Mouse (Mus musculus) liver, embryonic 11.5 days (tissue): ENCODE results near the gene Dhrs7b. TPM values are rescaled to one million over a fixed set of nuclear protein-coding genes. Genes with fewer than 3 reads are reported as not detected.
"Not testable (repeated sequence)": the region's sequence is repeated elsewhere in the genome, so short reads cannot be mapped to it uniquely, and the experiment has no call there.

ENCODE experiments used
- ATAC-seq: fragments of 200-750 bp; cut with Nextera tagmentation; replicated peaks from 2 replicates; pipeline ENCODE4 v1.8.0; 2017; ENCODE audit warnings: moderate number of reproducible peaks, mild to moderate bottlenecking, moderate TSS enrichment, moderate library complexity; ENCODE audit not compliant: low FRiP score
- DNase-seq: peaks from one replicate; pipeline ENCODE4 v3.0.0-alpha.2; 2017; ENCODE audit warnings: low spot score
- H3K27ac ChIP-seq: fragments of 300-500 bp; sonication (generic); 2 replicates; pipeline ENCODE4 v1.5.1; 2014; ENCODE audit warnings: mild to moderate bottlenecking, low read depth, low read length, control low read depth
- H3K27me3 ChIP-seq: fragments of 300-500 bp; sonication (generic); replicated peaks from 2 replicates; pipeline ENCODE4 v1.6.1; 2014; ENCODE audit warnings: low read length, mixed read lengths; ENCODE audit not compliant: control insufficient read depth, insufficient read depth
- H3K36me3 ChIP-seq: fragments of 300-500 bp; sonication (generic); 2 replicates; pipeline ENCODE4 v1.6.1; 2014; ENCODE audit warnings: mild to moderate bottlenecking, low read length, moderate library complexity, mixed read lengths; ENCODE audit not compliant: control insufficient read depth, insufficient read depth
- H3K4me1 ChIP-seq: fragments of 300-500 bp; sonication (generic); replicated peaks from 2 replicates; pipeline ENCODE4 v1.6.1; 2014; ENCODE audit warnings: low read length, mixed read lengths; ENCODE audit not compliant: control insufficient read depth, insufficient read depth
- H3K4me2 ChIP-seq: fragments of 300-500 bp; sonication (generic); 2 replicates; pipeline ENCODE4 v1.6.1; 2014; ENCODE audit warnings: mild to moderate bottlenecking, control low read depth, moderate library complexity
- H3K4me3 ChIP-seq: fragments of 300-500 bp; sonication (generic); 2 replicates; pipeline ENCODE4 v1.5.1; 2014; ENCODE audit warnings: low read depth, low read length, control low read depth
- H3K9ac ChIP-seq: fragments of 300-500 bp; sonication (generic); 2 replicates; pipeline ENCODE4 v1.6.1; 2014; ENCODE audit warnings: low read depth, low read length, control low read depth
- H3K9me3 ChIP-seq: fragments of 300-500 bp; sonication (generic); 2 replicates; pipeline ENCODE4 v1.6.1; 2016; ENCODE audit warnings: low read length, inconsistent platforms, mixed read lengths; ENCODE audit not compliant: control insufficient read depth
- WGBS: fragments of 180-500 bp; shearing (Covaris S2); extraction: QIAGEN DNeasy Blood & Tissue Kit; methylation state at CpG from one replicate; pipeline ENCODE4 v1.1.7; 2014; 5-methylcytosine and 5-hydroxymethylcytosine counted together
- polyA plus RNA-seq: library from polyadenylated mRNA; unstranded; fragments of >200 nt; fragmentation: Nextera tagmentation; extraction: Ambion mirVana; gene quantifications from 2 replicates; pipeline ENCODE4 v1.2.1, GENCODE M21; 2014

The Dhrs7b gene
- polyA plus RNA-seq, 1 experiment from 2014 or later, result 40.3 TPM

DNA sequence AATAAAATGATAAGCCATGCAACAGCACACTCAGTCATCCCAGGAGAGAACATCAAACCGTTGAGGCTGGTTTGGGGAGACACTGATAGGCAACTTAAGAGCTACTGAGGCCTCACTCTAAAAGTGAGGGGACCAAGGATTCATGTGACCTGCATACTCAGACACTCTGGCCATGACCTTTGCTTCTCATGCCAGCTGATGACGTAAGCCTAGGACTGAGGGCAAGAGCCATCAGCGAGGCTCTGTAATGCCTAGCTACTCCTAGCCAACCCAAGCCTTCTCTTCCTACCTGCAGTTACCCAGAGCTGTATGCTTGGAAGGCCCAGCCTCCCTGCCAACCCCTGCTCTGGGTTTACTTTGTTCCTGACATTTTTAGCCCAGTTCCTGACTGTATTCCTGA lies 31.6 kb downstream of the Dhrs7b start:
- Histone ChIP-seq H3K9me3 (no peaks in the 10 kb centered on the region), H3K36me3 (peaks cover 50% of the 10 kb centered on the region; the same call in 1 of the 2 replicates), H3K4me1 (no peaks in the 10 kb centered on the region), H3K4me2 (no peak overlapping the region), H3K27me3 (no peaks in the 10 kb centered on the region), H3K27ac (no peak overlapping the region), H3K9ac (no peak overlapping the region), H3K4me3 (no peak overlapping the region)
- DNase-seq (no peak), ATAC-seq (no peak)
- 81% methylated on average over 3 of the region's 3 CpGs for WGBS

DNA sequence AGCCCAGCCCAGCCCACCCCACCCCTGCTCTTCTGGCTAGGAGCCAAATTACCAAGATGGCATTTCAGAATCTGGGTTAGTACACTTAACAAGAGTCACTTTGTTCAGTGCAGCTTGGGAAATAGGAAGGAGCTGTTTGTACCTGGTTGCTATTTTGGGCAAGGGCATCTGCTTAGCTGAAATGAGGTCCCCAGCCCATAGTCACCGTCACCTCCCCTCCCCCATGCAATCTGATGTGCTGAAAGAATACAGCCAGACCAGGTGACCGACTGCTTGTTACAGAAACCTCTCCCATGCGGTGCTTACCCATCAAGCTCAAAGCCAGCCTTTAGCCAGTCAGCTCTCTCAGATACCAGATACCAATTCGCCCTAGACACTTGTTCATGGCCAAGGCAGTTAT lies 32.8 kb downstream of the Dhrs7b start:
- H3K27ac ChIP-seq, result no peak overlapping the region
- no peaks in the 10 kb centered on the region for H3K4me1 ChIP-seq
- H3K27me3 ChIP-seq, result no peaks in the 10 kb centered on the region
- 87% methylated on average over 4 of the region's 4 CpGs for WGBS
- H3K4me2 ChIP-seq, result no peak overlapping the region
- no peaks in the 10 kb centered on the region for H3K9me3 ChIP-seq
- no peak overlapping the region for H3K9ac ChIP-seq
- no peak for ATAC-seq
- no peak overlapping the region for H3K4me3 ChIP-seq
- peaks cover 49% of the 10 kb centered on the region; the same call in 1 of the 2 replicates for H3K36me3 ChIP-seq
- DNase-seq, result no peak

DNA sequence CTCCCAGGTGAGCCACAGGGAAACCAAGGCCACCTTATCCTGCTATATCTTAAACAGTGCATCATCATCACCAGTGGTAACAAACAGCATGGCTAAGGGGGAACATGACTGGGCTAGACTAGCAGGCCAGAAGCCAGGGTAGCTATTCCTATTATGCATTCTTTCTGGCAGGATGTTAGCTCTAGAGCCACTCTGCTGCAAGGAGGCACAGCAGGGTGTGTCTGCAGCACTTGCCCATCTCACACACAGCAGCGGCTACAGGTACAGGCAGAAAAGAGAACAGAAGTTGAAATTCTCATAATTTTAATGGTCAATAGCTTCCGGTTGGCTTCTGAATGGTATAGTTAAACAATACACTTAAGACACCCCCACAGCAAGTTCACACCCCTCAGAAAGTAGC lies 33.7 kb downstream of the Dhrs7b start:
- H3K27ac ChIP-seq, result no peak overlapping the region
- H3K4me2 ChIP-seq, result no peak overlapping the region
- H3K4me1 ChIP-seq, result no peaks in the 10 kb centered on the region
- ATAC-seq (no peak), DNase-seq (no peak)
- H3K36me3 ChIP-seq, result peaks cover 42% of the 10 kb centered on the region; the same call in 1 of the 2 replicates
- H3K9ac ChIP-seq, result no peak overlapping the region
- H3K27me3 ChIP-seq, result no peaks in the 10 kb centered on the region
- H3K9me3 ChIP-seq, result no peaks in the 10 kb centered on the region
- no peak overlapping the region for H3K4me3 ChIP-seq
- WGBS, result 92% methylated on average over 2 of the region's 2 CpGs

DNA sequence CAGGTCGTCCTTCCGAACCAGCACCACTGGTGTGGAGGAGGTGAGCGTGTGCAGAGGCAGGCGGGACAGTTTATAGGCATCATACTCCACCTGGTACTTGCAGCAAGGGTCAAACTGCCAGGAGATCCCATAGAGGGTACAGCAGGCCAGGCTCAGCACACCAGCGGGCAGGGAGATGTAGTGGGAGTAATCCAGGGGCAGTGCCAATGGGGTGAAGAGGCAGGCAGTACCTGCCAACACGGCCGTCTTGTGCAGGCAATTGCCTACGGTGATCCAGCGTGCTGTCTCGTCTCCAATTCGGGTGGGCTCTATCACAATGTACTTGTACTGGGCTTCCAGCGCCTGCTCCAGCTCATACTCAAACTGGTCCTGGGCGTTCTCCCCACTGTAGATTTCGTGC lies 34.5 kb downstream of the Dhrs7b start:
- H3K4me1 ChIP-seq, result no peaks in the 10 kb centered on the region
- no peaks in the 10 kb centered on the region for H3K9me3 ChIP-seq
- no peak overlapping the region for H3K4me2 ChIP-seq
- H3K36me3 ChIP-seq, result peaks cover 42% of the 10 kb centered on the region; the same call in 1 of the 2 replicates
- 88% methylated on average over 14 of the region's 14 CpGs for WGBS
- DNase-seq (no peak), ATAC-seq (no peak)
- no peak overlapping the region for H3K27ac ChIP-seq
- no peak overlapping the region for H3K9ac ChIP-seq
- no peak overlapping the region for H3K4me3 ChIP-seq
- no peaks in the 10 kb centered on the region for H3K27me3 ChIP-seq

DNA sequence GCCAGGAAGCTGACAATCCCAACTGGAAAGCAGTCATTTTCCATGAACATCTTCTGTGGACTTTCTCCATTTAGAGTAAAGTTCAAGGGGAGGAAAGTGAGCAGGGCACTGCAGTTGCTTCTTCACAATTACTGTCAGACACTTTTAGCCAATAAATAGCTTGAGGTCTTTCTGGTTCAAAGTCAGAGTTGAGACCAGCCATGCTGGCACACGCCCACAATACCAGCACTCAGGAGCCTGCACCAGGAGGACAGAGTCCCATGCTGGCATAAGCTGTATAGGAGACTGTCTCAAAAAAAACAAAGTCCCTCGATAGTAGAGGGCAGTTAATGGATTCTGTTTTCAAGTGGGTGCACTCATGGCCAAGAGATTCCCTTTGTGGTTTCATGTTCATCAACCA lies 35.6 kb downstream of the Dhrs7b start:
- no peak for DNase-seq
- no peak for ATAC-seq
- WGBS, result 81% methylated on average over 2 of the region's 2 CpGs
- Histone ChIP-seq H3K9ac (no peak overlapping the region), H3K27ac (no peak overlapping the region), H3K4me2 (no peak overlapping the region), H3K27me3 (no peaks in the 10 kb centered on the region), H3K4me1 (no peaks in the 10 kb centered on the region), H3K9me3 (no peaks in the 10 kb centered on the region), H3K4me3 (no peak overlapping the region), H3K36me3 (peaks cover 42% of the 10 kb centered on the region; the same call in 1 of the 2 replicates)

DNA sequence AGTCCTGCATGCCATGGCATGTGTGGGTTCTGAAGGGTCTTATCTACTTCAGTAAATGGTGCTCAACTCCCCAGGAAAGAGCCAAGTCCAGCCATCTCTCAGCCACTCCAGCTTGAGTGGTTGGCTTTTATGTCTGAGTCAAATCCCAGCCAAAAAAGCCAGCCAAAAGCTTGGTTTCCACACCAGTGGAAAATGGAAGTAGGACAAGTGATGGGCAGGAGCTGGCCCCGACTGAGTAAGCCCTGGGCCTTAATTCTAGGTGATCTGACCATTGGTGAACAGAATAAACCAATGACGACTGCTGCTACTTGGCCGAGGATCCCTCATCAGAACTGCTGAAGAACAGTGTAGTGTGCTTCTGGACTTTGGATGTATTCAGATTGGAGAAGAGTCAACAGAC lies 37.0 kb downstream of the Dhrs7b start:
- no peak for ATAC-seq
- WGBS, result 81% methylated on average over 3 of the region's 3 CpGs
- H3K27me3 ChIP-seq, result no peaks in the 10 kb centered on the region
- H3K4me3 ChIP-seq, result no peak overlapping the region
- no peak overlapping the region for H3K4me2 ChIP-seq
- peaks cover 32% of the 10 kb centered on the region; the same call in 1 of the 2 replicates for H3K36me3 ChIP-seq
- no peaks in the 10 kb centered on the region for H3K9me3 ChIP-seq
- 0 out of 2 replicates have a peak, but pooled peaks cover 1% of the 10 kb centered on the region for H3K4me1 ChIP-seq
- no peak for DNase-seq
- no peak overlapping the region for H3K9ac ChIP-seq
- H3K27ac ChIP-seq, result no peak overlapping the region

DNA sequence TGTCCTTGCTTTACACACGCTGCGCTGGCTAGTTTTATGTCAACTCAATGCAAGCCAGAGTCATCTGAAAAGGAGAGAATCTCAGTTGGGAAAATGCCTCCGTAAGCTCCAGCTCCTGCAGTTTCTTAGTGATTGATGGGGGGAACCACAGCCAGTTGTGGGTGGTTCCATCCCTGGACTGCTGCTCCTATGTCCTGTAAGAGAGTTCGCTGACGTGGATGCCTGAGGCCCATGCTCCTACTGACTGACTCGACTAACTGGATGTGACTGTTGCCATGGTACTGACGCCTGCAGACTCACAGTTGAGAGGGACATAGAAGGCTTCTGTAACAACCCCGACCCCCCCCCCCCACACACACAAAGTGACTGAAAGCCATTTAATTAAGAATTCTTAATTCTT lies 37.5 kb downstream of the Dhrs7b start:
- Histone ChIP-seq H3K4me3 (no peak overlapping the region), H3K36me3 (peaks cover 30% of the 10 kb centered on the region), H3K9ac (no peak overlapping the region), H3K4me1 (peaks cover 4% of the 10 kb centered on the region; the same call in 1 of the 2 replicates), H3K9me3 (no peaks in the 10 kb centered on the region), H3K27ac (no peak overlapping the region), H3K4me2 (no peak overlapping the region), H3K27me3 (no peaks in the 10 kb centered on the region)
- ATAC-seq (no peak), DNase-seq (no peak)
- WGBS, result 80% methylated on average over 8 of the region's 8 CpGs

DNA sequence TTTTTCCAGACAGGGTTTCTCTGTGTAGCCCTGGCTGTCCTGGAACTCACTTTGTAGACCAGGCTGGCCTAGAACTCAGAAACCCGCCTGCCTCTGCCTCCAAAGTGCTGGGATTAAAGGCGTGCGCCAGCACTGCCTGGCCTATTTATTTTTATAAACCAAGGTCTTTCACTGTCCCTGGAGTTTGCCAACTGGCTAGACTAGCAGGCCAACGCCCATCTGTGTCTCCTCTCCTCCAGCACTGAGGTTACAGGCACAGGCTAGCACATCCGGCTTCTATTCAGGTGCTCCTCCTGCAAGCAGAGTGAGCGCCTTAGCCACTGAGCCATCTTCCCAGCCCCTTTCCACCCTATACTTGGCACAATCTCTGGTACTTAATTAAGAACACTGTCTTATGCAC lies 39.0 kb downstream of the Dhrs7b start:
- Histone ChIP-seq H3K4me1 (peaks cover 19% of the 10 kb centered on the region), H3K36me3 (peaks cover 17% of the 10 kb centered on the region)
- H3K9ac ChIP-seq, H3K27me3 ChIP-seq, DNase-seq, H3K4me3 ChIP-seq, ATAC-seq, H3K27ac ChIP-seq, H3K9me3 ChIP-seq, H3K4me2 ChIP-seq: not testable (repeated sequence)
- 85% methylated on average over 6 of the region's 6 CpGs for WGBS

DNA sequence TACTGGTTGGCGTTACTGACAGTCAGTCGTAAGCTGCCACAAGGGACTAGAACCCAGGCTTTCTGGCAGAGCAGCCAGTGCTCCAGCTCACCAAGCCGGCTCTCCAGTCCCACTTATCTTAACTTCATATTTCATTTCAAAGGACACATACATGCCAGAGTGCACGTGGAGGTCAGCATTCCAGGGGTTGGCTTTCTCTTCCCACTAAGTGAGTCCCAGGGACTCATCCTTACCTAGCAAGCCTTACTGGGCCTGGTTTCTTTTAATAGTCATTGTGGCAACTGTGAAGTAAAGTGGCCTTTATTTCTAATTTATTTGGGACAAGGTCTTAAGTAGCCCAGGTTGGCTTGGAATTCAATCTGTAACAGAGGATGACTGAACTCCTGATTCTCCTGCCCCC lies 41.0 kb downstream of the Dhrs7b start:
- Histone ChIP-seq H3K27ac (no peak overlapping the region), H3K4me3 (no peak overlapping the region), H3K9ac (no peak overlapping the region), H3K36me3 (peaks cover 9% of the 10 kb centered on the region), H3K4me1 (peaks cover 37% of the 10 kb centered on the region), H3K4me2 (no peak overlapping the region), H3K9me3 (no peaks in the 10 kb centered on the region), H3K27me3 (no peaks in the 10 kb centered on the region)
- DNase-seq (no peak), ATAC-seq (no peak)
- WGBS, result 72% methylated on average over 4 of the region's 4 CpGs
